Mouse (Mus musculus): Measurements from ENCODE around the gene Aloxe3.

The Aloxe3 gene

GRCm38 (mm10) chr11:69174722-69175121 is 49.0 kb downstream of the Aloxe3 start:
- no peak for DNase-seq (ENCODE audit: low spot score in 2 of 2)

- DNase-seq (ENCODE audit: low spot score in 2 of 2), result no peak
These were observed 52.8 kb downstream of the Aloxe3 start for GRCm38 (mm10) chr11:69178525-69178924.

DNA sequence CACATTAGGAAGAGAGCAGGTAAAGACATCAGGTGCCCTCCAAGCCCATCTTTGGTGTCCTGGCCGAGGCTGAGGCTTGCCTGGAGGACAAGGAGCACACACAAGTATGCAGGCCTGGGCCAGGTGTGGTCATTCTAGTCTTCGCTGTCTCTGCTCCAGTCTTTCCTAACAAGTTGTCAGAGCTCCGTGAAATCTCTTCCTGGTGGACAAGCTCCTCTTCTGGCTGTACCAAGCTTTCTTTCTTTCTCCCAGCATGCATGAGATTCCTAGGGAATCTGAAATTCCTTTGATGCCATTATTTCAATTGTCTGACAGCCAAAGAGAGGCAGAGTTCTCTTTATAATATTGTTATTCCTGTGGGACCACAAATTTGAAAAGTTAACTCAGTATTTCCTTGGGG is 53.8 kb downstream of the Aloxe3 start:
- DNase-seq (ENCODE audit: low spot score in 2 of 2), result no peak

DNA sequence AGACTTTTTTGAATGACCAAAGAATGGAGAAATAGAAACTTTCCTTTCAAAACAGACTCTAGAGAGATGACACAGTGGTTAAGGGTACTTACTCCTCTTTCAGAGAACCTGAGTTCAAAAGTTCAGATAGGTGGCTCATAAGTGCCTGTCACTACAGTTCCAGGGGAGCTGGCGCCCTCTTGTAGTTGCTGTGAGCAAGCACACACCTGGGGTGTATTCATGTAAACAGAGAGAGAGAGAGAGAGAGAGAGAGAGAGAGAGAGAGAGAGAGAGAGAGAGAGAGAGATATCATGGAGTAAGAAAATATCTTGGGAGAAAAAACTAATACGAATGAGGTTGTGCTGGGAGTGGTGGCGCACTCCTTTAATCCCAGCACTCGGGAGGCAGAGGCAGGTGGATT is 54.4 kb downstream of the Aloxe3 start:
- DNase-seq (ENCODE audit: low spot score in 2 of 2), result no peak

DNA sequence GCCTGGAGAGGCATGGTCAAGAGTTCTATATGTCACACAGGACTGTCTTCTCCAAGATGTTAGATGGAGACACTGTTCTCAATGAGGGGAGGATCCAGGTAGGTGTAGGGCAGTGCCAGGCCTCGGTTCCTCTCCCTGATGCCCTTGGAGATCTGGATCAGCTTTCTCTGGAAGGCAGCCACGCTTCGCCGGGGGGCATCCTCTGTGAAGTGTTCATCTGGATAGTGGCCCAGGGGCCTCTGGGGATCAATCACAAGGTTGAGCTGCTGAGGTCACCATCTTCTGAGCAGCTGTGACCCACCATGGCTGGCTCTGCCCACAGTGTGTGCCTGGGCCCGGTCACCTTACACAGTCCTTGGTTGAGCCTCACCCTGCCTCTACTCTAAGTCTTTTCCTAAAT is 59.3 kb downstream of the Aloxe3 start:
- DNase-seq (ENCODE audit: low spot score in 2 of 2), result no peak

DNA sequence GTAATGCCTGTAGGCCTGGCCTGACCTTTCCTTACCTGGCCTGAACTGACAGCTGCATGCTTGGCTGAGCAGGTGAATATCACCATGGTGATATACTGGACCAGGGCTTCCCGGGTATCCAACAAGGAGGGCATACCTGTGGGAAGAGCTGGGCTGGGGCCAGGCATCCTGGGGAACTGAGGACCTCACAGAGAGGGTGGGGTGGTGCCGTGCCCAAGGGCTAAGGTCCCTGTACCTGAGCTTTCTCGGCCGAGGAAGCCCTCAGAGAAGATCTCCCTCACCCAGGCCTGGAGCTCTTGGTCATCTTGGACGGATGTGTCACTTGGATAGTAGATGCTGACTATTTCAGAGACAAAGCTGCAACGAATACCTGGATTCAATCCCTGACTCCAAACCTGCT is 60.2 kb downstream of the Aloxe3 start:
- no peak for DNase-seq (ENCODE audit: low spot score in 2 of 2)

DNA sequence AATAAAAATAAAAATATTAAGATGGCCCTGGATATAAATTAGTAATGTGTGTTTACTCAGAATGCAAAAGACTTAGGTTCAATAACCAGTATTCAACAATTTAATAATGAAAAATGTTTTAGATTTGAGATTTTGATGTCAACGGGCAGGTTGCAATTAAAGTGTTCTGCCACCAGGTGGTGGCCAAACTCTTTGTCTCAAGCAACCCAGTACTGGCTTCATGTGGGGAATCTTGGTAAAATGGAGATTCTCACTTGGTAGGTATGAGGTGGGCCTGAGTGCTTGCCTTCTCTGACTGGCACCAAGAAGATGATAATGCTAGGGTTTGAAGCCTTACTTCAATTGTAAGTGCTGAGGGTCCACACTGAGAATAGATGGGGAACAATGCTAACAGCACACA is 67.1 kb downstream of the Aloxe3 start:
- DNase-seq (ENCODE audit: low spot score in 2 of 2), result no peak

- DNase-seq (ENCODE audit: low spot score in 2 of 2), result no peak
These were observed 71.1 kb downstream of the Aloxe3 start for GRCm38 (mm10) chr11:69196766-69197165.

- no peak for DNase-seq (ENCODE audit: low spot score in 2 of 2)
These were observed 71.5 kb downstream of the Aloxe3 start for GRCm38 (mm10) chr11:69197194-69197593.

DNA sequence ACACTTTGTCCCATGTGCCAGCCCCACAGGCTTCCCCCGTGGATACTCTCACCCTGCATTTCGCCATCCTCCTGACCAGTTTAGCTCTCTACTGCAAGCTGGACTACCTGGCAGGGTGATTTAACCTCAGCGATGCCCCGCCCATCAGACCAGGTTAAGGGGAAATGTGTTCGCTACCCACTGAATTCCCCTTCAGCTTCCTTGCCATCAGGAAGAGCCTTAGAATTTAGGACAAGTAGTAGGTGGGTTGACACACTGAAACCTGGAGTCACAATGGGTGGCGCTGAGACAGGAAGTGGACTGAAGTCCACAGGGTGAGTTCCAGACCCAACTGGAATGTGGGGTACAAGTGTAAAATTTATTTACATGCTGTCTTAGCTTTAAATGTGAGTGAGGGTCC is 72.0 kb downstream of the Aloxe3 start, which contains the start of gene Alox8:
Gene Alox8, minus strand, starts transcription at position 101 of the 400 bp plus-strand sequence.
- no peak for DNase-seq (ENCODE audit: low spot score in 2 of 2)

Measured in right cerebral cortex, postnatal 36 days (tissue).